Mouse (Mus musculus) erythroblast, embryonic 14.5 days (primary cell): ENCODE measurements around the gene Rbak. TPM values are rescaled to one million over a fixed set of nuclear protein-coding genes. Genes with fewer than 3 reads are reported as not detected.
"Not testable (repeated sequence)": the region's sequence is repeated elsewhere in the genome, so short reads cannot be mapped to it uniquely, and the experiment has no call there.

Experiments used
- H3K27me3 ChIP-seq: 2 replicates; pipeline ENCODE4 v1.6.1; 2012; ENCODE audit warnings: inconsistent platforms; ENCODE audit not compliant: control insufficient read depth
- H3K36me3 ChIP-seq: 2 replicates; pipeline ENCODE4 v1.6.1; 2012; ENCODE audit warnings: mild to moderate bottlenecking, inconsistent platforms; ENCODE audit not compliant: control insufficient read depth
- H3K4me1 ChIP-seq: 2 replicates; pipeline ENCODE4 v1.6.1; 2012; ENCODE audit warnings: inconsistent platforms; ENCODE audit not compliant: control insufficient read depth
- H3K4me3 ChIP-seq: replicated peaks from 2 replicates; pipeline ENCODE3; 2012; ENCODE audit warnings: moderate library complexity, mild to moderate bottlenecking, inconsistent platforms
- H3K9me3 ChIP-seq: 2 replicates; pipeline ENCODE4 v1.6.1; 2012; ENCODE audit warnings: low read length, inconsistent platforms, mixed read lengths; ENCODE audit not compliant: control insufficient read depth
- GATA1 ChIP-seq: IDR thresholded peaks from 2 replicates; pipeline ENCODE4 v1.6.1; 2012; ENCODE audit warnings: low read length, inconsistent platforms, mixed read lengths
- TAL1 ChIP-seq: IDR thresholded peaks from 3 replicates; pipeline ENCODE4 v1.6.1; 2012; ENCODE audit warnings: low read length, inconsistent platforms, mixed read lengths
- polyA plus RNA-seq: library from polyadenylated mRNA; stranded (reverse); fragments of >175 nt; gene quantifications from 2 replicates; pipeline ENCODE4 v1.2.3, GENCODE M21; 2012

Gene Rbak
- polyA plus RNA-seq, 1 experiment: 0.01 TPM

GRCm38 (mm10) chr5:143147481-143147880, 33.1 kb downstream of the Rbak start, which contains the start of gene Olfr718-ps1:
Olfr718-ps1 (minus strand) TSS chr5:143147581.
- TF ChIP-seq TAL1: no peak
- no peak for TF ChIP-seq GATA1
- Histone ChIP-seq H3K9me3 (peaks cover 28% of the 10 kb centered on the region), H3K4me1 (no peaks in the 10 kb centered on the region), H3K36me3 (no peaks in the 10 kb centered on the region), H3K4me3 (no peak within 1 kb of the TSS), H3K27me3 (no peaks in the 10 kb centered on the region)

- TF ChIP-seq TAL1 (no peak), GATA1 (no peak)
- H3K4me1 ChIP-seq: peaks cover 19% of the 10 kb centered on the region
- H3K36me3 ChIP-seq: no peaks in the 10 kb centered on the region
- no peaks in the 10 kb centered on the region for H3K9me3 ChIP-seq
- no peak overlapping the region for H3K4me3 ChIP-seq
- H3K27me3 ChIP-seq: peaks cover 15% of the 10 kb centered on the region
Observed at GRCm38 (mm10) chr5:143137580-143137979, 43.0 kb downstream of the Rbak start.

- H3K4me3 ChIP-seq: no peak overlapping the region
- no peak for TF ChIP-seq GATA1
- TF ChIP-seq TAL1: no peak
- peaks cover 22% of the 10 kb centered on the region for H3K4me1 ChIP-seq
- no peaks in the 10 kb centered on the region for H3K36me3 ChIP-seq
- peaks cover 16% of the 10 kb centered on the region for H3K27me3 ChIP-seq
- H3K9me3 ChIP-seq: peaks cover 7% of the 10 kb centered on the region
Observed at GRCm38 (mm10) chr5:143135042-143135441, 45.5 kb downstream of the Rbak start.

DNA sequence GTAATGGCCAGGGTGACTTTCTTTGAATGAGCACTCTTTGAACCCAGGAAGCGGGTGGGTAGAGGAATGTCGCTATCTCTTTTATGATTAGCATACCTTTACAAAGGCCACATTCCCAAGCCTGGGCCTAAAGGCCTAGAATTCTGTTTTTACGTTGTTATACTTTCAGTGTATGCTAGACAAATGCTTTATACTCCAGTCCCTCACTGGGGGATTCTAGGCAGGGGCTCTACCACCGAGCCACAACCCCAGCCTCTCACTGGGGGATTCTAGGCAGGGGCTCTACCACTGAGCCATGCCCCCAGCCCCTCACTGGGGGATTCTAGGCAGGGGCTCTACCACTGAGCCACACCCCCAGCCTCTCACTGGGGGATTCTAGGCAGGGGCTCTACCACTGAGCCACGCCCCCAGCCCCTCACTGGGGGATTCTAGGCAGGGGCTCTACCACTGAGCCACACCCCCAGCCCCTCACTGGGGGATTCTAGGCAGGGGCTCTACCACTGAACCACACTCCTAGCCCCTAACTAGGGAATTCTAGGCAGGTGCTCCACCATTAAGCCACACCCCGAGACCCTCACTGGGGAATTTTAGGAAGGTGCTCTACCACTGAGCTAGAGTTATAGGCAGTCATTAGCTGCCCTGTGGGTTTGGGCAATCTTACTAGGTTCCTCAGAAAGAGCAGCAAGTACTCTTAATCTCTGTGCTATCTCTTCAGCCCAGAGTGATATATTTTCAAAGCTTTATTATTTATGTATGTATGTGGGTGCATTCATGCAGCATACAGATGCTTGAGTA, 46.2 kb downstream of the Rbak start:
- H3K27me3 ChIP-seq: peaks cover 17% of the 10 kb centered on the region

DNA sequence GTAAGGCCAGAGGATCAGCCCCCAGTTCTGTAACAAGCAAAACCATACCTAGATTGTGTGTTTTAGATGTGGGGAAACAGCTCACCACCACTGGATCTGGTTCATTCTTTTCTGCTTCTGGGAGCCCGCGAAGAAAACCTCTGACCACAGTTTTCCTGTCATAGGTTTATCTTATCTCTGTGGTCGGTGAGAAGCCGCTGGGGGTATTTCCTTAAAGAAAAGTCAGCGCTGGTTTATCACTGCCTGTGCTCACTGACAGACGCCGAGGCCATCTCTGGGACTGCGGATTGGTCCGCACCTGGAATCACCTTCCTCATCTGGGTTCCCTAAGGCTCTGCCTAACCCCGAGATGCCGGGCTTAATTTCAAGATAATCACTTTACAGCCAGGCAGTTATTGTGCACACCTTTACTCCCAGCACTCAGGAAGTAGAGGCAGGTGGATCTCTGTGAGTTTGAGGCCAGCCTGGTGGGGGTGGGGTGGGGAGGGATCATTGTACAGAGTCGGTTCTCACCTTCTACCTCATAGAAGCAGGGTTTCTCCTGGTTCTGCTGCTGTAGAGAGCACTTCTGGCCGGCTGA, 47.5 kb downstream of the Rbak start:
- Histone ChIP-seq H3K36me3 (no peaks in the 10 kb centered on the region), H3K4me1 (peaks cover 22% of the 10 kb centered on the region), H3K27me3 (peaks cover 25% of the 10 kb centered on the region), H3K9me3 (peaks cover 7% of the 10 kb centered on the region), H3K4me3 (no peak overlapping the region)
- TF ChIP-seq GATA1: no peak
- TF ChIP-seq TAL1: no peak

More for the DNA sequence above, 46.2 kb downstream of the Rbak start:
- not testable (repeated sequence) for H3K9me3 ChIP-seq, H3K4me3 ChIP-seq, H3K36me3 ChIP-seq
- peaks cover 22% of the 10 kb centered on the region for H3K4me1 ChIP-seq

DNA sequence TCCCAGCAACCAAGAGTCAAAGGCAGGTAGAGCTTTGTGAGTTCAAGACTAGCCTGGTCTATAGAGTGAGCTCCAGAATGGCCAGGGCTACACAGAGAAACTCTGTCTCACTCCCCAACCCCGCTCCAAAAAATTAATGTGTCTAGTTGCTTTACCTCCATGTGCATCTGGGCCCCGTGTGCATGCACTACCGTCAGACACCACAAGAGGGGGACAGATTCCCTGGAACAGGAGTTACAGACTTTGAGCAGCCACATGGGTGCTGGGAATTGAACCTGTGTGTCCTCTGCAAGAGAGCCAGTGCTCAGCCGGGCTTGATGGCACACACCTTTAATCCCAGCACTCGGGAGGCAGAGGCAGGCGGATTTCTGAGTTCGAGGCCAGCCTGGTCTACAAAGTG, 50.2 kb downstream of the Rbak start:
- Histone ChIP-seq H3K4me1 (peaks cover 18% of the 10 kb centered on the region), H3K27me3 (peaks cover 25% of the 10 kb centered on the region), H3K36me3 (no peaks in the 10 kb centered on the region), H3K9me3 (peaks cover 7% of the 10 kb centered on the region), H3K4me3 (no peak overlapping the region)
- no peak for TF ChIP-seq TAL1
- no peak for TF ChIP-seq GATA1

DNA sequence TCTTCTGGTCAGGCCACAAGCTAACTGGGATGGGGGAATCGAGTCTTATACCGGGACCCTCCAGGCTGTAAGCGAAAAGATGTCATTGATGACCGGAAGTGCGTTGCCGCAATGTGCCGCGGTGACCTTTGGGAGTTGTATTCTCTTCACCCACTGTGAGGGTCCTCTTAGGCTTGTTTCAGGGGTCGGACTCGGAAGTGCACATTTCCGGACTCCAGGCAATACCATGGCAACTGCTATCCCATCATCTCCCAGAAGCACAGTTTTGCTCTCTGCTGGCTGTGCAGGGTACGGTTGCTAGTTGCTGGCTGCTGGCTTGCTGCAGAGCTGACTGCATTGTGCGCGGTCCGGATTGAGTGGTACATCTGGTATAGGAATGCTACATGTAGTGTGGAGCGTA, 51.5 kb downstream of the Rbak start:
- H3K9me3 ChIP-seq: peaks cover 7% of the 10 kb centered on the region
- TF ChIP-seq TAL1: no peak
- no peak for TF ChIP-seq GATA1
- peaks cover 11% of the 10 kb centered on the region for H3K4me1 ChIP-seq
- H3K4me3 ChIP-seq: no peak overlapping the region
- H3K27me3 ChIP-seq: peaks cover 32% of the 10 kb centered on the region
- H3K36me3 ChIP-seq: no peaks in the 10 kb centered on the region

DNA sequence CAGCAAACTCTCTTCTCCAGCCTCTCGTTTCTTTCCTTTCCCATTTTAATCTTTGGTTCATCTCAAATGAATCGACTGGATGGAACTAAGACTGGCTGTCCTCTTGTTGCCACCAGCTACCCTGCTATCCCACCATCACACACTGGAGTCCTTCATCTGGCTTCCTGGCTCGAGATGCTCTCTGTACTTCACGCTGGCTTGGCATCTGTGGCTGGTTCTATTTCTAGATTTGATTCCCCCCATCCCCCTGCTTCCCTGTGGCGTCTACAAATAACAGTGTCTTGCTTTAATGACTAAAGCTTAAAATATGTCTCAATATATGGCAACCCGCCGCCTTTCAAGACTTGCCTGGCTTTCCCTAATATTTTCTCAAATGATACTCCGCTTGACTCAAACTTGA, 52.7 kb downstream of the Rbak start:
- Histone ChIP-seq H3K9me3 (peaks cover 7% of the 10 kb centered on the region), H3K4me3 (no peak overlapping the region), H3K36me3 (no peaks in the 10 kb centered on the region), H3K27me3 (peaks cover 28% of the 10 kb centered on the region), H3K4me1 (peaks cover 5% of the 10 kb centered on the region)
- TF ChIP-seq TAL1 (no peak), GATA1 (no peak)

DNA sequence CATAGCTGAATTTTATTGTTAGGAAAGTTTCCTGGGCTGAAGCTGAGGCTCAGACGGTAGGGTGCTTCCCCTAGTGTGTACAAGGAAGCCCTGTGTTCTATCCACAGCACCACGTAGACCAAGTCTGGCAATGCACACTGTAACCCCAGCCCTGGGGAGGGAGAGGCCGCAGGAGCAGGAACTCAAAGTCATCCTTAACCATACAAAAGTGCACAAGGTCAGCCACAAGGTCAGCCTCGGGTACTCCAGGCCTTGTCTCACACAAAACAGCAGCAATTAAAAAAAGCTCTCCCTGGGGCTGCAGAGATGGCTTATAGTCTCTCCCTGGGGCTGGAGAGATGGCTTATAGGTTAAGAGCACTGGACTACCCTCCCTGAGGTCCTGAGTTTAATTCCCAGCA, 53.7 kb downstream of the Rbak start:
- peaks cover 23% of the 10 kb centered on the region for H3K27me3 ChIP-seq

More for the DNA sequence above, 53.7 kb downstream of the Rbak start:
- Histone ChIP-seq H3K36me3 (no peaks in the 10 kb centered on the region), H3K4me3 (no peak overlapping the region), H3K9me3 (peaks cover 7% of the 10 kb centered on the region), H3K4me1 (no peaks in the 10 kb centered on the region)
- TF ChIP-seq GATA1 (no peak), TAL1 (no peak)
